Mouse (Mus musculus): ENCODE measurements around the gene Cd40. TPM values are rescaled to one million over a fixed set of nuclear protein-coding genes. Genes with fewer than 3 reads are reported as not detected.
A peak's percentile ranks its signal among the peaks of the same experiment; 100 is the strongest.

Cd40 gene
- polyA plus RNA-seq, 1 experiment from 2014 or later = 22.1 TPM

- TF ChIP-seq CTCF (IDR thresholded peaks at IDR 0.05; ENCODE audit: low read depth) = no peak
- no peaks in the 10 kb centered on the region for H3K4me1 ChIP-seq (ENCODE audit: insufficient read depth)
- peaks cover 45% of the 10 kb centered on the region for H3K27me3 ChIP-seq (ENCODE audit: insufficient read depth, low read length)
- H3K4me2 ChIP-seq = no peak overlapping the region
- WGBS = 12% methylated on average over 9 of the region's 9 CpGs
- no peaks in the 10 kb centered on the region for H3K9me3 ChIP-seq (ENCODE audit: low read depth, low read length)
- DNase-seq = no peak
- no peak overlapping the region for H3K9ac ChIP-seq
- H3K4me3 ChIP-seq (ENCODE audit: low read depth, low read length) = no peak overlapping the region
- no peak for ATAC-seq (ENCODE audit: insufficient read depth)
- no peaks in the 10 kb centered on the region for H3K36me3 ChIP-seq (ENCODE audit: insufficient read depth)
- H3K27ac ChIP-seq (ENCODE audit: low read depth) = no peak overlapping the region
Observed at GRCm38 (mm10) chr2:165073381-165073781, 18.0 kb downstream of the Cd40 start.

GRCm38 (mm10) chr2:165074081-165074884 lies 18.9 kb downstream of the Cd40 start:
- Histone ChIP-seq H3K36me3 (ENCODE audit: insufficient read depth) (no peaks in the 10 kb centered on the region), H3K27me3 (ENCODE audit: insufficient read depth, low read length) (peaks cover 52% of the 10 kb centered on the region), H3K27ac (ENCODE audit: low read depth) (no peak overlapping the region), H3K9ac (no peak overlapping the region), H3K4me2 (no peak overlapping the region), H3K4me3 (ENCODE audit: low read depth, low read length) (no peak overlapping the region), H3K4me1 (ENCODE audit: insufficient read depth) (no peaks in the 10 kb centered on the region), H3K9me3 (ENCODE audit: low read depth, low read length) (no peaks in the 10 kb centered on the region)
- WGBS = 31% methylated on average over 11 of the region's 11 CpGs
- ATAC-seq (ENCODE audit: insufficient read depth) (no peak), DNase-seq (no peak)
- TF ChIP-seq CTCF (IDR thresholded peaks at IDR 0.05; ENCODE audit: low read depth) = no peak

GRCm38 (mm10) chr2:165074937-165075336 lies 19.5 kb downstream of the Cd40 start:
- no peak overlapping the region for H3K27ac ChIP-seq (ENCODE audit: low read depth)
- 42% methylated on average over 2 of the region's 2 CpGs for WGBS
- H3K4me2 ChIP-seq = no peak overlapping the region
- no peaks in the 10 kb centered on the region for H3K9me3 ChIP-seq (ENCODE audit: low read depth, low read length)
- ATAC-seq (ENCODE audit: insufficient read depth) (peak; percentile 55), DNase-seq (peak; percentile 89)
- TF ChIP-seq CTCF (IDR thresholded peaks at IDR 0.05; ENCODE audit: low read depth) = peak; percentile 98
- H3K27me3 ChIP-seq (ENCODE audit: insufficient read depth, low read length) = peaks cover 52% of the 10 kb centered on the region
- no peak overlapping the region for H3K4me3 ChIP-seq (ENCODE audit: low read depth, low read length)
- no peak overlapping the region for H3K9ac ChIP-seq
- H3K4me1 ChIP-seq (ENCODE audit: insufficient read depth) = no peaks in the 10 kb centered on the region
- H3K36me3 ChIP-seq (ENCODE audit: insufficient read depth) = no peaks in the 10 kb centered on the region

- Histone ChIP-seq H3K9me3 (ENCODE audit: low read depth, low read length) (no peaks in the 10 kb centered on the region), H3K4me2 (no peak overlapping the region), H3K36me3 (ENCODE audit: insufficient read depth) (no peaks in the 10 kb centered on the region), H3K4me1 (ENCODE audit: insufficient read depth) (no peaks in the 10 kb centered on the region), H3K9ac (no peak overlapping the region), H3K27ac (ENCODE audit: low read depth) (no peak overlapping the region), H3K4me3 (ENCODE audit: low read depth, low read length) (no peak overlapping the region), H3K27me3 (ENCODE audit: insufficient read depth, low read length) (peaks cover 65% of the 10 kb centered on the region)
- DNase-seq (no peak), ATAC-seq (ENCODE audit: insufficient read depth) (no peak)
- 7% methylated on average over 9 of the region's 9 CpGs for WGBS
- no peak for TF ChIP-seq CTCF (IDR thresholded peaks at IDR 0.05; ENCODE audit: low read depth)
Observed at GRCm38 (mm10) chr2:165077055-165077454, 21.6 kb downstream of the Cd40 start.

- Histone ChIP-seq H3K36me3 (ENCODE audit: insufficient read depth) (no peaks in the 10 kb centered on the region), H3K27me3 (ENCODE audit: insufficient read depth, low read length) (peaks cover 65% of the 10 kb centered on the region), H3K9ac (no peak overlapping the region), H3K4me1 (ENCODE audit: insufficient read depth) (no peaks in the 10 kb centered on the region), H3K27ac (ENCODE audit: low read depth) (no peak overlapping the region), H3K4me2 (no peak overlapping the region), H3K9me3 (ENCODE audit: low read depth, low read length) (no peaks in the 10 kb centered on the region), H3K4me3 (ENCODE audit: low read depth, low read length) (no peak overlapping the region)
- DNase-seq (no peak), ATAC-seq (ENCODE audit: insufficient read depth) (no peak)
- 56% methylated on average over 8 of the region's 8 CpGs for WGBS
- TF ChIP-seq CTCF (IDR thresholded peaks at IDR 0.05; ENCODE audit: low read depth) = no peak
Observed at GRCm38 (mm10) chr2:165078045-165078444, 22.6 kb downstream of the Cd40 start.

- DNase-seq = no peak
Observed at GRCm38 (mm10) chr2:165078605-165079004, 23.2 kb downstream of the Cd40 start.

GRCm38 (mm10) chr2:165080657-165081056 lies 25.2 kb downstream of the Cd40 start:
- no peak for TF ChIP-seq CTCF (IDR thresholded peaks at IDR 0.05; ENCODE audit: low read depth)
- H3K4me3 ChIP-seq (ENCODE audit: low read depth, low read length) = no peak overlapping the region
- H3K36me3 ChIP-seq (ENCODE audit: insufficient read depth) = no peaks in the 10 kb centered on the region
- no peak for DNase-seq
- no peak overlapping the region for H3K4me2 ChIP-seq
- H3K9ac ChIP-seq = no peak overlapping the region
- WGBS = 14% methylated on average over 9 of the region's 9 CpGs
- H3K27ac ChIP-seq (ENCODE audit: low read depth) = no peak overlapping the region
- no peaks in the 10 kb centered on the region for H3K4me1 ChIP-seq (ENCODE audit: insufficient read depth)
- no peak for ATAC-seq (ENCODE audit: insufficient read depth)
- no peaks in the 10 kb centered on the region for H3K9me3 ChIP-seq (ENCODE audit: low read depth, low read length)
- H3K27me3 ChIP-seq (ENCODE audit: insufficient read depth, low read length) = peaks cover 49% of the 10 kb centered on the region

More at GRCm38 (mm10) chr2:165078605-165079004, 23.2 kb downstream of the Cd40 start:
- TF ChIP-seq CTCF (IDR thresholded peaks at IDR 0.05; ENCODE audit: low read depth) = peak; percentile 66
- H3K27me3 ChIP-seq (ENCODE audit: insufficient read depth, low read length) = peaks cover 63% of the 10 kb centered on the region
- no peak overlapping the region for H3K9ac ChIP-seq
- no peaks in the 10 kb centered on the region for H3K4me1 ChIP-seq (ENCODE audit: insufficient read depth)
- H3K36me3 ChIP-seq (ENCODE audit: insufficient read depth) = no peaks in the 10 kb centered on the region
- H3K9me3 ChIP-seq (ENCODE audit: low read depth, low read length) = no peaks in the 10 kb centered on the region
- no peak overlapping the region for H3K4me2 ChIP-seq
- H3K27ac ChIP-seq (ENCODE audit: low read depth) = no peak overlapping the region
- WGBS = 20% methylated on average over 10 of the region's 10 CpGs
- no peak overlapping the region for H3K4me3 ChIP-seq (ENCODE audit: low read depth, low read length)
- ATAC-seq (ENCODE audit: insufficient read depth) = no peak

Measured in lung, embryonic 14.5 days (tissue).